Mouse (Mus musculus) forelimb bud, embryonic 11.5 days (tissue): ENCODE measurements around the gene Rnf7.
"Not testable (repeated sequence)": the region's sequence is repeated elsewhere in the genome, so short reads cannot be mapped to it uniquely, and the experiment has no call there.

Experiments used
- DNase-seq: peaks from one replicate; pipeline ENCODE4 v3.0.0-alpha.2; 2012; ENCODE audit warnings: low read depth, low spot score

The Rnf7 gene

DNA sequence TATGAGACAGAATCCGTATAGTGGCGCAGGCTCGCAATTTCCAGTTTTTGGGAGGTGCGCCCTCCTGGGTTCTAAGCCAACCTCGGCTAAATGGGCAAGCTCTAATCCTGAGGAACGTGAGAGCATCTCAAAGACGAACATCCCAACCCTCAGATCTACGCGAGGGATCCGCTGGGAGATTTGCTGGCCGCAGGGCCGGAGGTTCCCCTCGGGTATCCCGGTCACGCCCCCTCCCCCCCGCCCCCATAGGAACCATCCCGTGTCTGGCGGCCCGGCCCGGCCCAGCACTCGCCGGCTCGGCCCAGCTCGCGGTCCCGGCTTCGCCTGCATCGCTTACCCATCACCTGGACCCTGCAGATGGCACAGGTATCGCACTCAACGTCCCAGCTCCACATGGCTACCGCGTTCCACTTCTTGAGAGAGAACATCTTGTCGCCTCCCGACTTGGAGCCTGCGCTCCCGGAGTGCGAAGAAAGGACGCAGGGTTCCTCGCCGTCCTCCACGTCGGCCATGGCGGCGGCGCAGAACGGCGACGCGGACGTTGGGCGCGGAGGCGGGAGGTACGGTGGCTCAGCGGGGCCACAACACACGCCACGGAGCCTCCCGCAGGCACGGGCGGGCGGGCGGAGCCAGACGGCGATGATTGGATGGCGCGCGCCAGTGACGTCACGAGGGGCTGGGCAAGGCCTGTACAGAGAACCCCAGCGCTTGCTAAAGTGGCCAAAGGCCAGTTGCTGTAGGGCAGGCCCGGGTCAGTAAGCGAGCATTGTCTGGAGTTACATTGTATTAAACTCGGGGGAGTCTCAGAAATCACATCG is at the start of gene Rnf7:
Gene Rnf7 (minus strand): TSS at position 605 of the 818 bp plus-strand sequence.
- peak; percentile 95 for DNase-seq

DNA sequence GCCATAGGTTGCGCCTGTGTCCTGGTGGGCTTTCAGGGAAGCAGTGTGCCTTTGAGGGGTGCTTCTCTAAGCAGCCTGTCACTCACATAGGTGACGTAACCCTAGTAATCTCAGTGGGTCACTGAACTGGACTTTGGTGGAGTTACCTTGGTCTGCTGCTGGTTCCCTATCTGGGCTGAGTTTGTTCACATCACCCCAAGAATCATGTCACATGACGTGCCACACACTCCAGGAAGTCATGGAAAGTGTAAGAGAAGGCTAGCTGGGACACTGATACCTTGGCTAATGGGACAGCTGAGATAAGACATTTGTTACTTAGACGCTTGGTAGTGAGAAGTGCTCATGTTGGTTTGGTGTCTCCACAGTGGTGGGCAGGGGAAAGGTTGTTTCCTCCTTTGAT is 47.5 kb upstream of the Rnf7 start:
- no peak for DNase-seq

DNA sequence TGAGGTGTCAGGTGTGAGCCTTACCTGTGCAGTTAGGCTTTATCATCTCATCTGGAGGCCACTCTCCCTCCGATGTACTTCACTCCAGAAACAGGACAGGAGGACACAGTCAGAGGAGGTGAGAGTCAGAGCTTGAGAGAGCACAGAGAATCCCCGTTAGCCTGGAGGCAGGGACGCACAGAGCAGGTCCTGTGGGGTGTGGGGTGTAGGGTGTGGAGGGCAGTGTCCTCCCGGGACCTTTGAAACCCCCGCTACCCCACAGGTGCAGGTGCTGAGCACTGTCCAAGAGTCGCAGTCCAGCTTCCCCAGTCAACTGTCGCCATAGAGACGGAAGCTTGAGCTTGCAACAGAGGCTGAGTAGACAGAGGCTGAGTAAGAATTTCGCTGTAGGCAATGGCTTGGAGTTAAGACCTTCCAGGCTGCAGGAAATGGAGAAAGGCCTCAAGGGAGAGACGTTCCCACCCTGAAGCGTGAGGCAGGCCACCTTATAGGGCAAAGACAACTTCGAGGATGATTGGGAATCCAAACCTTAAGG is 46.6 kb upstream of the Rnf7 start, which contains the start of gene Gm28729:
Gene Gm28729 (minus strand): TSS at position 293 of the 535 bp plus-strand sequence.
- DNase-seq, result no peak

DNA sequence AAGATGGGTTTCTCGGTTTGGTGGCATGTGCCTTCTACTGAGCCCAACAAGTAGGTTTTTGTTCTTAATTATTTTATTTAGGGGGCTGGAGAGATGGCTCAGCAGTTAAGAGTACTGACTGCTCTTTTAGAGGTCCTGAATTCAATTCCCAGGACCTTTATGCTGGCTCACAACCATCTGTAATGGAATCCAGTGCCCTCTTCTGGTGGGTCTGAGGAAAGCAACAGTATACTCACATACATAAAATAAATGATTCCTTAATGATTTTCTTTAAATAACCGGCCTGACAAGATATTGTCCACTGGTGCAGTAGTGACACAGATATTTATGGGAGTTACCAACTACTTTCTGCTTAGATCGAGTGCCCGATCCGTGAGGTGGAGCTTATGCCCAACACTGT is 44.7 kb upstream of the Rnf7 start:
- no peak for DNase-seq

DNA sequence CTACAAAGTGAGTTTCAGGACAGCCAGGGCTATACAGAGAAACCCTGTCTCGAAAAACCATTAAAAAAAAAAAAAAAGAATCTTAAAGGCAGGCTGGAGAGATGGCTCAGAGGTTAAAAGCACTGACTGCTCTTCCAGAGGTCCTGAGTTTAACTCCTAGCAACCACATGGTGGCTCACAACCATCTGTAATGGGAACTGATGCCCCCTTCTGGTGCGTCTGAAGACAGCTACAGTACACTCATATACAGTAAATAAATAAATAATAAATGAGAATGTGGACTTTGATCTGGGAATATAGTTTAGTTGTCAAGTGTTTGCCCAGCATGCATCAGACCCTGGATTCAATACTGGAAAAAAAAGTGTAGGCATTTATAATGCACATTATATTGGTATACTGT is 43.1 kb upstream of the Rnf7 start:
- not testable (repeated sequence) for DNase-seq

DNA sequence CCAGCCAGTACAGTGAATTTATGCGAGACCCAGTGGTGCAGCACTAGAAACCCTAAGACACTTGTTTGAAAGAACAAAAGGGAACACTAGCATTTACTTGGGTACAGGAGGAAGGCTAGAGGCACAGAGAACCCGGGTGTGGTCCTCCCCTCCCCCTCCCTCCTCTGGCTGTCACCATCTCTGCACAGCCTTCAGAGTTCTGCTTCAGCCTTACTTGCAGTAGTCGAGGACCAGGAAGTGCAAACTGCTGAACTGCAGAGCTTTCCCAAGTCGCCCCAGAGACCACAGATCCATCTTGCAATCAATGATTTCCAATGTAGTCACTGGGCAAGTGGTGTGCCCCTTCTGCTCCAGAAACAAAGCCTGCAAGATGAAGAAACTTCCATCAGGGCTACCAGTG is 39.0 kb upstream of the Rnf7 start:
- DNase-seq, result no peak

DNA sequence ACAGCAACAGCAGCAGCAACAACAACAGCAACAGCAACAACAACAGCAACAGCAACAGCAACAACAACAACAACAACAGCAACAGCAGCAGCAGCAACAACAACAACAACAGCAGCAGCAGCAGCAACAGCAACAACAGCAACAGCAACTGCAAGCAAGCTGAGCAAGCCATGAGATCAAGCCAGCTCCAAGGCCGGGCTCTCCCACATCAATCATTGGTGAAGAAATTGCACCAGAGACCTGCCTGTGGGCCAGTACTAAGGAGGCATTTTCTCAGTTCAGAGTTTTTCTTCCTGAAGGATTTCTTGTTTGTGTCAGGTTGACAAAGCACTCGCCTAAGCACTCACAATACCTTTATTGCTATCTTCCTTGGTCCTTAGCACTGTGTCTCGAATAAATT is 38.3 kb upstream of the Rnf7 start:
- DNase-seq, result no peak

DNA sequence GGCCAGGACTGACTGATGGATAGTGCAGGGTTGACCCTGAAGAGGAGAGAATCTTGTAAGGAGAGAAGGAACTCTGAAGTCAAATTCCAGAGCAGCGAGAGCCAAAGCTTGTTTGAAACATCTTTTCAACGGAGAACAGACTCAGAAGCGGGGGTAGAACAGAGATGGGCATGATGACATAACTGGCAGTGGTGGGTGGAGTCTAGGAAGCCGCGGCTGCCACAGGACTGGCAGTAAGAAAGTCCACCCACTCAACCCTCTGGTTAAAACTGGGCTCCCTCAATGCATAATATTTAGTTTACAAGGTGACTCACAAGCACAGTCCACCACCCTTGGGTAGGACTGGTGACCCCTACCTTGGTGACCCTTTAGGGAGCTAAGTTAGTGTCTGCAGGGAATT is 37.3 kb upstream of the Rnf7 start:
- no peak for DNase-seq

DNA sequence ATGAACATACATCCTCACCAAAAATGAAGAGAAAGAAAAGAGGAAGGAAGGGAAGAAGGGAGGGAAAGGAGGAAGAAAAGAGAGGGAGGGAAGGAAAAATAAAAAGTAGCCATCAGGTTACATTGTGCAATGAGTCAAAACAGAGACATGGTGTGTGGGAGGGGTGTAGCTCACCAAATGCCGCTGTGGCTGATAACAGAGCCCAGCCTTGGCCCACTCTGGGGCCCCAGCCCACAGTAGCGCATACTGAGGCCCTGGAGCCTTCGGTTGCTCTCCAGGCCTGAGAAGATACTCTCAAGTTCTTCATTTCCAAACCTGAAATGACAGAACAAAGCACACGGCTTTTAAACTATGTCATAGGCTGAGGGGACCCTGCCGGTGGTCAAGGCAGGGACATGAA is 35.8 kb upstream of the Rnf7 start:
- DNase-seq, result no peak

DNA sequence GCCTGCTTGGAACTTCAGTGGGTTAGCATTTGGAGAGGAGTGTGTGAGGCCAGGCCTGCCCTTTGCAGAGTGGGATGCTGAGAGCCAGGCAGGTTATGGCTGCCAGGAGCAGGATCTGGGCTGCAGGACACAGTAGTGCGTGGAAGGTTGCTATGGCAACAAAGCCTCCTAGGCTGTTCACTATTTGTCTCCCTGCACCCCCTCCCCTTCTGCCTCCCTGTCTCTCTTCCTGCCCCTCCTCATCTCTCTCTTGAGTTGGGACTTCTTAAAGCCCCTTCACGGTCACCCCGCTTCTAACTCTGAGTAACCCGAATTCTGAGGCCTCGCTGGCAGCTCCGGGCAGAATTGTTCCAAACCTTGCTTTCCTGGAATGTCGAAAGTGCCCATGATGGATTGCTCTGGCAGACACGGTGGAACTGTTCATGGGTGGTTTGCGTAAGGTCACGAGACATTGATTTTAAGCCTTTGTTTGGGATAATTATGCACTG is 27.6 kb upstream of the Rnf7 start:
- peak; percentile 79 for DNase-seq

DNA sequence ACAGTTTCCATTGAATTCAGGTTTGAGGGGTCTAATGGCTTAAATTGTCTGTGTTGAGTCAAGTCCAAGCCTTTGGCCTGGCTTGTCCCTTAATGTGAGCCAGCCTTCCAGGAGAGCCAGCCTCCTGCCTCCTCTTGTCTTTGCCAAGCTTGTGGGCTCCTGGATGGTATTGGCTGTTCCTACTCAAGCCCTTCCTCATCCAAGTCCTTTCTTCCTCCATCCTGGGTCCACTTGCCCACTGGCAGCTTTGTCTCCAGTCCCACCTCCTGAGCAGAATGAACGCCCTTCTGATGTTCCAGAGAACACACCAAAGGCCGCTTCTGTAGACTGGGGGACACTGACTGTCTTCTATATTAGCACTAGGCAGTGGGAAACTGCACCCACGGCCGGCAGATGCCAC is 26.7 kb upstream of the Rnf7 start:
- no peak for DNase-seq

DNA sequence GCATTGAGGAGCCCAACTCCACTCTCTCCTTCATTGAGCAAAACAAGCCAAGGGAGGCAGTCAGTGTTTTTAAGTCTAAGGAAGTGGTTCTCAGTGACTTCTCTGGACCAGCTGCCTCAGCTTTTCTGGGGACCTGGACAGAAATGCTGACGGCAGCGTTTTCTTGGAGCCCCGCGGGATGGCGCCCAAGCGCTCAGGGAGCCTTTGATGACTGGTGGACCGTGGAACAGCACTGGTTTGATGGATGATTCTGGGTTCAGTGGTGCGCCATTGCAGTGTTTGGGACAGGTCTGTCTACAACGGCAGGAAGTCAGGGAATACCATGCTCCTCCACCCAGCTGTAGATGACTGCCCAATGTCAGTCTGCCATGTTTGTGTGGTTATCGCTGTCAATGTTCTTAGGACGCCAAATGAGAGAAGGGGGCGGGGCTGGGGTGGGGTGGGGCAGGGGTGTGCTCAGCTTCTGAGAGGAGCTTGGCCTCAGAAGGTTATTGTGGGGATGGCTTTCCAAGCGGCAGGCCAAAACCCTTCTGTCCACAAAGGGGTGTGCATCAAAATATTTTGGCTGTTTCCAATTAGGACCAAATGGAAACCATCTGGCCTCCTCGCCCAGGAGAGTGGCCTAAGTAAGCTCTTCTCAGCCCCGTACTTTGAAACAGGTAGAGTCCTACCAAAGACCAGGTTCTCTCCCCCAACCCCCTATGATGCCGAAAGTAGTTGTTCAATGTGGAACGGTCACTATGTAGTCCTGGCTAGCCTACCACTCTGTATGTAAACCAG is 25.8 kb upstream of the Rnf7 start:
- peak; percentile 73 for DNase-seq

DNA sequence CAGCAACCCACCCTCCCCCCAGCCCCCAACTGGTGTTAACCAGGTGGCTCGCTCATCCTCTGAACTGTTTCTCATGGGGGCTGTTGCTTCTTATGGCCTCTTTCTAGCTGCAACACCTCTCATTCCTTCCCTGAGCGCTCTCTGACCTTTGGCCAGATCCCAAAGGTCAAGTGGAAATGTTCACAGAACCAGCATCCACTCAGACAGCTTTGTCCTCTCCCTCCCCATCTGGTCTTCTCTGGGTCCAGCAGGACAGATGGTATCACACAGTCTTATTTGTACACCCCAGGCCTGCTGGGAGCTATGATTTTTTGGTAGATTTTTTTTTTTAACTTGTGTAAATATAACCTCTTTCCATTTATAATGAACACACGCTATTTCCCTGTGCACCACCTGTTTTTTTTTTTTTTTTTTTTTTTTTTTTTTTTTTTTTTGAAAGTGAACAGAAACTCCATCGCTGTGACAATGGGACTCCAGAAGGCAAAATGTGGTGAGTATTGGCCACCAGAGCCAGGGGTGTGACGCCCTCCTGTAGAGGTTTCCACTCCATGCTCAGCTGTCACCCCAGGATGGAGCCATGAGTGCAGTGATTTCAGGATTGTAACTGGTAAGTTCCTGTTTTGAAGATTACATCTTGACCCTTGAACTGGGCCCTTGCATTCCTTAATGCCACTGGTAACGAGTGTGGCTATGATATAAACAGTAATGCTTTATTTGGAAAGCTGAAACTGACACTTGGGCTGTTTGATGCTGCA is 24.6 kb upstream of the Rnf7 start:
- no peak for DNase-seq

DNA sequence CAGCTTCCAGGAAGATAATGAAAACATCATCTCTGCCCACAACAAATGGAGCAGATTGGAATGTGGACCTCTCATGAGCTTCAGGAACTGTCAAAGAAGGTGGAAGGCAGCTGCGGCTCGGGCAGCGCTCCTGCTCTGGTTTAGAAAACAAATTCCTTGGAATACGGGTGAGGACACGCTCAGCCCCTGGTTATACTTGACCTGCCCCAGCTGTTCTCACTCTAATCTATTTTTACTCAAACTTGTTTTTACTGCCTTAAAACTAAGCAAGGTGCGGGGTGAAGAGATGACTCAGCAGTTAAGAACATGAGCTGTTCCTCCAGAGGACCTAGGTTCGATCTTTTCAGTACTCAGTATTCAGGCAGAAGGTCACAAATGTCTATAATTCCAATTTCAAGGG is 22.7 kb upstream of the Rnf7 start:
- no peak for DNase-seq

DNA sequence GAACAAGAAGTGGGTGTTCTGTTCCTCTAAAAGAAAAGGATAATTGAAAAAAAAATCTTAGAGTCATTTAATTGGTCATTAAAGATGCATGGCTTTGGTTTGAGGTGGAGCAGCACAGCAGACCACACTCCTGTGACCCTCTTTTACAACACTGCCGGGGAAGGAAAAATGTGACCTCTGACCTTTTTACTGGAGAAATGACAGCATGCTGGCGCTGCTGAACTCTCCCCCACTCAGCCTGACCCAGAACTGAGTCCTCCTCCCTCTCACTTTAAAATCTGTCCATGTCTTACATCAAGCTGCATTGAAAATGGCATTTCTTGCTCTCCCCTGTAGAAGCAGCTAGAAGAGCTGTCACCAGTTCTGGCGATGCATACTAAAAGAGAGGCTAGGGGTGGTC is 14.7 kb upstream of the Rnf7 start:
- peak; percentile 78 for DNase-seq

DNA sequence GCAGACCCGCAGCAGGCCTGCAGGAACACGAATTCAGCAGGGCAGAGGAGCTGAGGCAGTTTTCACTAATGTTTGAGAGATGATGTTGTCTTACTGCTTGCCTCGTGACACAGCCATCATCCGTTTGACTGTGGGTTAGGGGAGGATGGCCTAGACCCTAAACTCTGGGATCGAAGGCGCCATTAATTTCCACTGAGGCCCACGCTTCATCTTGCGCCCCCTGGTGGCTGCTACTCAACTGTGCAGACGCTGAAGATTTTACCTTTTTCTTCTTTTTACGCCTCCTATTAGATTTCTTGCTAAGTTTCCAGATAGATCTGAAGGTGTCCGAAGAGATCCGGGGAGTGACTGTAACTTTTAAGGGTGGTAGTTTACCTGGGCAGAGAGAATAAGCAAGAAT is 13.3 kb upstream of the Rnf7 start:
- DNase-seq, result peak; percentile 58

DNA sequence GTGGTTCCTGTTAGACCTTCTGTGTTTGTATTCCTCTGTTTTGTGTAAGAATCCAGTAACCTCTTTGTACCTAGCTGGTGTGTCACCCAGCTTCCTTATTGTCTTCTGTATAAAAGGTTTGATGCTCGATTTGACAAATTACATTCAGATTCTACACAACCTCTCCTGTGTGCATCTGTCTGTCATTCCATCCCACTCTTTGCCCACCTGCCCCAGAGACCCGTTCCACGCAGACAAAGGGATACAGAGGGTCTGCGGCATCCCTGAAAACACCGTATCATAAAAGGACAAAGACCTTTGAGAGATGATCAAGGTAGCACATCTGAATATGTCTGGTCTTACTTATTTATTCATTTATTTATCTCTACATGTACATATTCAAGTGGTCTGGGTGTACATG is 9.4 kb upstream of the Rnf7 start:
- not testable (repeated sequence) for DNase-seq

DNA sequence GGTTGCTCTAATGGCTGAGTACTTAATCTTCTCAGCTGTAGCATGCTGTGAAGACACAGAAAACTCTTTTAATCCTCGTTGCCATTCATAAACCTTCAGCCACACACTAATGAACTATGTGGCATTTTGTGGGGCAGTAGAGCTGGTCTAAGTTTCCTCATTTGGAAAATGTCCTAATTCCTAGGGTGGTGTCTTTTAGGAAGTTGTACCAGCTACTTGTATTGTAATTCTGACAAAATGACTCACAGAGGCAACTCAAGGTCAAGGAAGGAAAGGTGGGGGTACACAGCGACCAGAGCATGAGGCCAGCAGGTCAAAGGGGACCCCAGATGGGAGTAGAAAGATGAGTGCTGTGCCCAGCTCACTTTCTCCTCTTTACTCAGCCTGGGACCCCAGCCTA is 5.2 kb upstream of the Rnf7 start:
- DNase-seq, result no peak

DNA sequence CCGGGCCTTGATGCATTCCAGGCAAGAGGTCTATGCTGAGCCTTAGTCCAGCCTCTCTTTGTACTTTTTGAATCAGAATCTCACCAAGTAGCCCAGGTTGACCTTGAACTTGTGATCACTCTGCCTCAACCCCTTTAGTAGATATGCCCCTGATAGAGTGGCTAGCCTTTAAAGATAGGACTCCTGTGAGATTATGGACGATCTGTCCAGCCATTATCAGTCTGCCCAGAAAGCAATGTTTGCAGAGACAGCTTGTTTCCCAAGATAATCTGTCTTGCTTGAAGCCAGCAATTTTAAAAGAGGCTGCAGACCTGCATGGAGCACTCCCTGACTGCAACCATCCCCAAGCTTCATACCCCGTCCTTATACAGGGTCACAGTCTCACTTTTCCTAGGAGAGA is 4.6 kb upstream of the Rnf7 start:
- no peak for DNase-seq

DNA sequence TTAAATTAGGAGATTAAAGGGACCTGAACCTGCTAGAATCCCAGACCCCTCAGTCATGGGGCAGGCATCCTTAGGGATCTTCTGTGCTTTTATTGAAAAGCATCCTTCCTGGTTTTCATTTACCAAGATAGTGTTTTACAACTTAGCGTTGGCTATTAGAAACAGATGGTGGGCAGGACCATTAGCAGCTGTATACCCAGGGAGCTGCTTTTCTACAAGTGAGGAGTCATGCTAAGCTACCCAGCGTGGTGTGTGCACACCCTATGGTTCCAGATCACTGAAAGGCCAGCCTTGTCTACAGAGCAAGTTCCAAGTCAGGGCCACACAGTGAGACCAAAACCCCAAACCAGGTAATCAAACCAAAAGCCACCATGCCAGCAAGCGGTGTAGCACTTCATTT is 6.1 kb downstream of the Rnf7 start:
- no peak for DNase-seq

DNA sequence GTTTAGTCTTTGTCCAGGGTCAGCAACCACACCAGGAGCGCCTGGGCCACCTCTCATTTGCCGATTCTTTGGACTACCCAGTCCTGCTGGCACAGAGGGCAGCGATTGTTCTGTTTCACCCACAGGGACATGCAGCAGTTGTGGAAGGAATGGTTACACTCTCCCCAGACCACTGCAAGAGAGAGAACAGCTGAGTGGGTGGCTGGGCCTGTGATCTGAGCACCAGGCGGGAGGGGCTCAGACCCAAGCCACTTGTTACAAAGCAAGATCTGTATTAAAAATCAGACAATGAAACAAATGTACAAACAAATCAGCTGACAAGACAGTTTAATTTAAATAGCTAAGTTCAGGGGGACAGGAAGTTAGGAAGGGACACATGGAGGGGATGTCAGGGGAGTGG is 6.8 kb downstream of the Rnf7 start:
- DNase-seq, result not testable (repeated sequence)
